Mouse (Mus musculus): Measurements from ENCODE around the gene Neu3. TPM values are rescaled to one million over a fixed set of nuclear protein-coding genes. Genes with fewer than 3 reads are reported as not detected.

The Neu3 gene
- total and polyA plus RNA-seq, 2 experiments from 2014 or later = 3.0 to 4.7 TPM

GRCm38 (mm10) chr7:99794096-99794495 is 34.1 kb downstream of the Neu3 start:
- Histone ChIP-seq H3K9me3 (replicated peaks; ENCODE audit: control insufficient read depth, low read length) (no peaks in the 10 kb centered on the region; the same call in 1 of the 2 replicates), H3K4me1 (ENCODE audit: control insufficient read depth, insufficient read depth) (0 out of 2 replicates have a peak, but pooled peaks cover 9% of the 10 kb centered on the region), H3K36me3 (replicated peaks; ENCODE audit: control insufficient read depth, insufficient read depth, low read length) (no peaks in the 10 kb centered on the region), H3K9ac (replicated peaks; ENCODE audit: low read depth, low read length) (no peak overlapping the region), H3K4me2 (ENCODE audit: low read depth, low read length) (no peak overlapping the region), H3K27me3 (ENCODE audit: control insufficient read depth, insufficient read depth, low read length) (0 out of 2 replicates have a peak, but pooled peaks cover 5% of the 10 kb centered on the region), H3K4me3 (ENCODE audit: low read depth, low read length) (no peak overlapping the region), H3K27ac (ENCODE audit: low read depth) (no peak overlapping the region)
- DNase-seq (ENCODE audit: low spot score) = no peak
- TF ChIP-seq CTCF (IDR thresholded peaks at IDR 0.05; ENCODE audit: low read depth) (no peak), EP300 (IDR thresholded peaks at IDR 0.05; ENCODE audit: low read depth) (no peak)
- 58% methylated on average over 2 of the region's 2 CpGs for WGBS
- no peak for ATAC-seq (ENCODE audit: insufficient read depth, low read depth)

GRCm38 (mm10) chr7:99790816-99791215 is 37.4 kb downstream of the Neu3 start:
- no peaks in the 10 kb centered on the region for H3K36me3 ChIP-seq (replicated peaks; ENCODE audit: control insufficient read depth, insufficient read depth, low read length)
- DNase-seq (ENCODE audit: low spot score) (no peak), ATAC-seq (ENCODE audit: insufficient read depth, low read depth) (no peak)
- H3K4me1 ChIP-seq (ENCODE audit: control insufficient read depth, insufficient read depth) = 0 out of 2 replicates have a peak, but pooled peaks cover 7% of the 10 kb centered on the region
- WGBS = 79% methylated on average over 10 of the region's 10 CpGs
- no peak for TF ChIP-seq EP300 (IDR thresholded peaks at IDR 0.05; ENCODE audit: low read depth)
- TF ChIP-seq CTCF (IDR thresholded peaks at IDR 0.05; ENCODE audit: low read depth) = no peak
- no peak overlapping the region for H3K4me3 ChIP-seq (ENCODE audit: low read depth, low read length)
- H3K9ac ChIP-seq (replicated peaks; ENCODE audit: low read depth, low read length) = no peak overlapping the region
- no peak overlapping the region for H3K27ac ChIP-seq (ENCODE audit: low read depth)
- no peak overlapping the region for H3K4me2 ChIP-seq (ENCODE audit: low read depth, low read length)
- no peaks in the 10 kb centered on the region for H3K27me3 ChIP-seq (ENCODE audit: control insufficient read depth, insufficient read depth, low read length)
- no peaks in the 10 kb centered on the region; the same call in 1 of the 2 replicates for H3K9me3 ChIP-seq (replicated peaks; ENCODE audit: control insufficient read depth, low read length)

GRCm38 (mm10) chr7:99788563-99788962 is 39.7 kb downstream of the Neu3 start:
- Histone ChIP-seq H3K9ac (replicated peaks; ENCODE audit: low read depth, low read length) (no peak overlapping the region), H3K27me3 (ENCODE audit: control insufficient read depth, insufficient read depth, low read length) (no peaks in the 10 kb centered on the region), H3K4me2 (ENCODE audit: low read depth, low read length) (no peak overlapping the region), H3K9me3 (replicated peaks; ENCODE audit: control insufficient read depth, low read length) (no peaks in the 10 kb centered on the region; the same call in 1 of the 2 replicates), H3K27ac (ENCODE audit: low read depth) (no peak overlapping the region), H3K4me3 (ENCODE audit: low read depth, low read length) (no peak overlapping the region), H3K36me3 (replicated peaks; ENCODE audit: control insufficient read depth, insufficient read depth, low read length) (no peaks in the 10 kb centered on the region), H3K4me1 (ENCODE audit: control insufficient read depth, insufficient read depth) (no peaks in the 10 kb centered on the region)
- WGBS = 45% methylated on average over 5 of the region's 5 CpGs
- TF ChIP-seq EP300 (IDR thresholded peaks at IDR 0.05; ENCODE audit: low read depth) (no peak), CTCF (IDR thresholded peaks at IDR 0.05; ENCODE audit: low read depth) (no peak)
- no peak for ATAC-seq (ENCODE audit: insufficient read depth, low read depth)
- no peak for DNase-seq (ENCODE audit: low spot score)

GRCm38 (mm10) chr7:99787935-99788334 is 40.3 kb downstream of the Neu3 start:
- Histone ChIP-seq H3K27ac (ENCODE audit: low read depth) (no peak overlapping the region), H3K36me3 (replicated peaks; ENCODE audit: control insufficient read depth, insufficient read depth, low read length) (no peaks in the 10 kb centered on the region), H3K4me1 (ENCODE audit: control insufficient read depth, insufficient read depth) (no peaks in the 10 kb centered on the region), H3K4me2 (ENCODE audit: low read depth, low read length) (no peak overlapping the region), H3K27me3 (ENCODE audit: control insufficient read depth, insufficient read depth, low read length) (no peaks in the 10 kb centered on the region), H3K9ac (replicated peaks; ENCODE audit: low read depth, low read length) (no peak overlapping the region), H3K4me3 (ENCODE audit: low read depth, low read length) (no peak overlapping the region), H3K9me3 (replicated peaks; ENCODE audit: control insufficient read depth, low read length) (no peaks in the 10 kb centered on the region)
- WGBS = 58% methylated on average over 2 of the region's 2 CpGs
- DNase-seq (ENCODE audit: low spot score) (no peak), ATAC-seq (ENCODE audit: insufficient read depth, low read depth) (no peak)
- TF ChIP-seq CTCF (IDR thresholded peaks at IDR 0.05; ENCODE audit: low read depth) (no peak), EP300 (IDR thresholded peaks at IDR 0.05; ENCODE audit: low read depth) (no peak)

- no peak overlapping the region for H3K9ac ChIP-seq (replicated peaks; ENCODE audit: low read depth, low read length)
- no peak overlapping the region for H3K4me3 ChIP-seq (ENCODE audit: low read depth, low read length)
- no peaks in the 10 kb centered on the region for H3K36me3 ChIP-seq (replicated peaks; ENCODE audit: control insufficient read depth, insufficient read depth, low read length)
- no peak overlapping the region for H3K4me2 ChIP-seq (ENCODE audit: low read depth, low read length)
- no peak for DNase-seq (ENCODE audit: low spot score)
- H3K27ac ChIP-seq (ENCODE audit: low read depth) = no peak overlapping the region
- no peaks in the 10 kb centered on the region for H3K4me1 ChIP-seq (ENCODE audit: control insufficient read depth, insufficient read depth)
- ATAC-seq (ENCODE audit: insufficient read depth, low read depth) = no peak
- H3K27me3 ChIP-seq (ENCODE audit: control insufficient read depth, insufficient read depth, low read length) = no peaks in the 10 kb centered on the region
- TF ChIP-seq EP300 (IDR thresholded peaks at IDR 0.05; ENCODE audit: low read depth) (no peak), CTCF (IDR thresholded peaks at IDR 0.05; ENCODE audit: low read depth) (no peak)
- WGBS = 86% methylated on average over 3 of the region's 3 CpGs
- no peaks in the 10 kb centered on the region for H3K9me3 ChIP-seq (replicated peaks; ENCODE audit: control insufficient read depth, low read length)
Measured at GRCm38 (mm10) chr7:99786774-99787173, 41.4 kb downstream of the Neu3 start.

GRCm38 (mm10) chr7:99785553-99785952 is 42.7 kb downstream of the Neu3 start:
- no peak overlapping the region for H3K4me2 ChIP-seq (ENCODE audit: low read depth, low read length)
- no peaks in the 10 kb centered on the region for H3K36me3 ChIP-seq (replicated peaks; ENCODE audit: control insufficient read depth, insufficient read depth, low read length)
- ATAC-seq (ENCODE audit: insufficient read depth, low read depth) (no peak), DNase-seq (ENCODE audit: low spot score) (no peak)
- TF ChIP-seq EP300 (IDR thresholded peaks at IDR 0.05; ENCODE audit: low read depth) (no peak), CTCF (IDR thresholded peaks at IDR 0.05; ENCODE audit: low read depth) (no peak)
- no peak overlapping the region for H3K9ac ChIP-seq (replicated peaks; ENCODE audit: low read depth, low read length)
- no peak overlapping the region for H3K4me3 ChIP-seq (ENCODE audit: low read depth, low read length)
- no peaks in the 10 kb centered on the region for H3K9me3 ChIP-seq (replicated peaks; ENCODE audit: control insufficient read depth, low read length)
- 72% methylated on average over 3 of the region's 3 CpGs for WGBS
- H3K27ac ChIP-seq (ENCODE audit: low read depth) = no peak overlapping the region
- no peaks in the 10 kb centered on the region for H3K4me1 ChIP-seq (ENCODE audit: control insufficient read depth, insufficient read depth)
- no peaks in the 10 kb centered on the region for H3K27me3 ChIP-seq (ENCODE audit: control insufficient read depth, insufficient read depth, low read length)
